Mouse (Mus musculus): ENCODE data around the gene Ldhc. TPM values are rescaled to one million over a fixed set of nuclear protein-coding genes. Genes with fewer than 3 reads are reported as not detected.

Gene Ldhc
- polyA plus RNA-seq, 1 experiment from 2014 or later = not detected

DNA sequence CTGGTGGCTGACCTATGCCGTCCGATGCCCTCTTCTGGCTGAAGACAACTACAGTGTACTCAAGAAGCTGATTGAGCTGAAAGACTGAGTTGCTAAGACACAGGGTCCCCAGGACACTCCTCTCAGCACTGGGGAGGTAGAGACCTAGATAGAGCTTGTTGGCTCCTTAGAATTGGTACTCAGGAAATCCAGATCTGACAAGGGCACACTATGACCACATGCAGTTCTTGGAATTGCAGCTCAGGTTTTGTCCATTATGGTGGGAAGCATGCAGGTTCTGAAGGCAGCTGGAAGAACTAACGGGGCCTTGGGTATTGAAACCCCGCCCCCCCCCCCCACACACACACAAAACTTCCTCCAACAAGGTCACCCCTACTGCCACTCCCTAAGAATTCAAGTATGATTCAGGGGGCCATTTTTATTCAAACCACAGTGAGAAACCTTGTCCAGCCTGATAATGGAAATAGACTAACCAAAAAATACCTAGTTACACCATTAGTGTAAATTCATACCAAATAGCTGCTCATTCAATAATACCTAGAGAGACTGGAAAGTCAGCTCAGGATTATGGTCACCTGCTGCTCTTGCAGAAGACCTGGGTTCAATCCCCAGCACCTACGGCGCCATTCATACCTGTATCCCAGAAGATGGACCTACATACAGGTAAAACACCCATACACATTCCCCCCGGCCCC lies 5.0 kb upstream of the Ldhc start:
- H3K4me3 ChIP-seq (ENCODE audit: low read depth, low read length) = no peak overlapping the region
- WGBS = 69% methylated on average over 7 of the region's 7 CpGs
- no peaks in the 10 kb centered on the region for H3K27me3 ChIP-seq (ENCODE audit: control insufficient read depth, insufficient read depth, low read length)
- ATAC-seq (replicated peaks; ENCODE audit: insufficient number of reproducible peaks, low FRiP score, low TSS enrichment, low read depth) (no peak), DNase-seq (ENCODE audit: low spot score) (no peak)
- H3K9me3 ChIP-seq (replicated peaks; ENCODE audit: control insufficient read depth, low read length) = no peaks in the 10 kb centered on the region
- no peak overlapping the region for H3K4me2 ChIP-seq (ENCODE audit: low read depth, low read length)
- H3K9ac ChIP-seq (replicated peaks; ENCODE audit: low read length) = no peak overlapping the region
- H3K4me1 ChIP-seq (ENCODE audit: control insufficient read depth, insufficient read depth, low read length) = no peaks in the 10 kb centered on the region
- no peak overlapping the region for H3K27ac ChIP-seq (replicated peaks; ENCODE audit: low read depth, low read length)
- peaks cover 4% of the 10 kb centered on the region for H3K36me3 ChIP-seq (replicated peaks; ENCODE audit: control insufficient read depth, insufficient read depth, low read depth, low read length)

DNA sequence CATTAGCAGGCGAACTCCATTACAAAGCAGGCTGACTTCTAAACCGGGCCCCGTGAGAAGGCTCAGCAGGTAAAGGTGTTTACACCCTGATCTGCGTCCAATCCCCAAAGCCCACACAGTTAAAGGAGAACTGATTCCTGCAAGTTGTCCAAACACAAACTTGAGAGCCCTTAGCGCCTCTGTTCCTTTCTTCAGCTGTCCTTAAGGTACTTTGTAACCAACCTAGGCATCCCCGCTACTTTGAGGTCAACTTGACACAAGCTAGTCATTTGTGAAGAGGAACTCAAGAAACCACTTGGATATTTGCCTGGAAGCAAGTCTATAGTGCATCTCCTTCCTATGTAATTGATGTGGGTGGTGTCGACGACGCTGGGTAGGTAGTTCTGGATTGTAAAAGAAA lies 3.6 kb upstream of the Ldhc start:
- DNase-seq (ENCODE audit: low spot score) (no peak), ATAC-seq (replicated peaks; ENCODE audit: insufficient number of reproducible peaks, low FRiP score, low TSS enrichment, low read depth) (no peak)
- Histone ChIP-seq H3K4me2 (ENCODE audit: low read depth, low read length) (no peak overlapping the region), H3K36me3 (replicated peaks; ENCODE audit: control insufficient read depth, insufficient read depth, low read depth, low read length) (no peaks in the 10 kb centered on the region; the same call in 1 of the 2 replicates), H3K27ac (replicated peaks; ENCODE audit: low read depth, low read length) (no peak overlapping the region), H3K4me1 (ENCODE audit: control insufficient read depth, insufficient read depth, low read length) (no peaks in the 10 kb centered on the region), H3K27me3 (ENCODE audit: control insufficient read depth, insufficient read depth, low read length) (no peaks in the 10 kb centered on the region), H3K4me3 (ENCODE audit: low read depth, low read length) (no peak overlapping the region), H3K9me3 (replicated peaks; ENCODE audit: control insufficient read depth, low read length) (no peaks in the 10 kb centered on the region), H3K9ac (replicated peaks; ENCODE audit: low read length) (no peak overlapping the region)
- WGBS = 77% methylated on average over 9 of the region's 9 CpGs

- H3K27ac ChIP-seq (replicated peaks; ENCODE audit: low read depth, low read length) = no peak overlapping the region
- no peaks in the 10 kb centered on the region; the same call in 1 of the 2 replicates for H3K36me3 ChIP-seq (replicated peaks; ENCODE audit: control insufficient read depth, insufficient read depth, low read depth, low read length)
- WGBS = 67% methylated on average over 6 of the region's 6 CpGs
- no peaks in the 10 kb centered on the region for H3K4me1 ChIP-seq (ENCODE audit: control insufficient read depth, insufficient read depth, low read length)
- DNase-seq (ENCODE audit: low spot score) (no peak), ATAC-seq (replicated peaks; ENCODE audit: insufficient number of reproducible peaks, low FRiP score, low TSS enrichment, low read depth) (no peak)
- no peaks in the 10 kb centered on the region for H3K27me3 ChIP-seq (ENCODE audit: control insufficient read depth, insufficient read depth, low read length)
- no peak overlapping the region for H3K9ac ChIP-seq (replicated peaks; ENCODE audit: low read length)
- no peaks in the 10 kb centered on the region for H3K9me3 ChIP-seq (replicated peaks; ENCODE audit: control insufficient read depth, low read length)
- no peak overlapping the region for H3K4me3 ChIP-seq (ENCODE audit: low read depth, low read length)
- H3K4me2 ChIP-seq (ENCODE audit: low read depth, low read length) = no peak overlapping the region
Measured at GRCm38 (mm10) chr7:46859031-46859430, 2.0 kb upstream of the Ldhc start.

- no peak overlapping the region for H3K9ac ChIP-seq (replicated peaks; ENCODE audit: low read length)
- no peak overlapping the region for H3K4me2 ChIP-seq (ENCODE audit: low read depth, low read length)
- no peaks in the 10 kb centered on the region for H3K9me3 ChIP-seq (replicated peaks; ENCODE audit: control insufficient read depth, low read length)
- no peaks in the 10 kb centered on the region for H3K27me3 ChIP-seq (ENCODE audit: control insufficient read depth, insufficient read depth, low read length)
- H3K36me3 ChIP-seq (replicated peaks; ENCODE audit: control insufficient read depth, insufficient read depth, low read depth, low read length) = no peaks in the 10 kb centered on the region
- H3K4me1 ChIP-seq (ENCODE audit: control insufficient read depth, insufficient read depth, low read length) = no peaks in the 10 kb centered on the region
- 76% methylated on average over 4 of the region's 4 CpGs for WGBS
- no peak for DNase-seq (ENCODE audit: low spot score)
- no peak overlapping the region for H3K27ac ChIP-seq (replicated peaks; ENCODE audit: low read depth, low read length)
- no peak overlapping the region for H3K4me3 ChIP-seq (ENCODE audit: low read depth, low read length)
- ATAC-seq (replicated peaks; ENCODE audit: insufficient number of reproducible peaks, low FRiP score, low TSS enrichment, low read depth) = no peak
Measured at GRCm38 (mm10) chr7:46871988-46872387, 11.0 kb downstream of the Ldhc start.

- no peaks in the 10 kb centered on the region for H3K36me3 ChIP-seq (replicated peaks; ENCODE audit: control insufficient read depth, insufficient read depth, low read depth, low read length)
- no peaks in the 10 kb centered on the region for H3K4me1 ChIP-seq (ENCODE audit: control insufficient read depth, insufficient read depth, low read length)
- ATAC-seq (replicated peaks; ENCODE audit: insufficient number of reproducible peaks, low FRiP score, low TSS enrichment, low read depth) (no peak), DNase-seq (ENCODE audit: low spot score) (no peak)
- no peaks in the 10 kb centered on the region for H3K27me3 ChIP-seq (ENCODE audit: control insufficient read depth, insufficient read depth, low read length)
- no peak overlapping the region for H3K27ac ChIP-seq (replicated peaks; ENCODE audit: low read depth, low read length)
- H3K9me3 ChIP-seq (replicated peaks; ENCODE audit: control insufficient read depth, low read length) = no peaks in the 10 kb centered on the region
- H3K4me2 ChIP-seq (ENCODE audit: low read depth, low read length) = no peak overlapping the region
- no peak overlapping the region for H3K4me3 ChIP-seq (ENCODE audit: low read depth, low read length)
- H3K9ac ChIP-seq (replicated peaks; ENCODE audit: low read length) = no peak overlapping the region
- whole genome bisulfite sequencing = 62% methylated on average over 4 of the region's 4 CpGs
Measured at GRCm38 (mm10) chr7:46876841-46877240, 15.8 kb downstream of the Ldhc start.

- DNase-seq (ENCODE audit: low spot score) = no peak
- 80% methylated on average over 6 of the region's 6 CpGs for WGBS
- no peak overlapping the region for H3K4me3 ChIP-seq (ENCODE audit: low read depth, low read length)
- H3K4me1 ChIP-seq (ENCODE audit: control insufficient read depth, insufficient read depth, low read length) = no peaks in the 10 kb centered on the region
- no peaks in the 10 kb centered on the region for H3K36me3 ChIP-seq (replicated peaks; ENCODE audit: control insufficient read depth, insufficient read depth, low read depth, low read length)
- no peak overlapping the region for H3K4me2 ChIP-seq (ENCODE audit: low read depth, low read length)
- no peak overlapping the region for H3K9ac ChIP-seq (replicated peaks; ENCODE audit: low read length)
- no peaks in the 10 kb centered on the region for H3K27me3 ChIP-seq (ENCODE audit: control insufficient read depth, insufficient read depth, low read length)
- H3K9me3 ChIP-seq (replicated peaks; ENCODE audit: control insufficient read depth, low read length) = no peaks in the 10 kb centered on the region
- ATAC-seq (replicated peaks; ENCODE audit: insufficient number of reproducible peaks, low FRiP score, low TSS enrichment, low read depth) = no peak
- H3K27ac ChIP-seq (replicated peaks; ENCODE audit: low read depth, low read length) = no peak overlapping the region
Measured at GRCm38 (mm10) chr7:46877255-46877654, 16.3 kb downstream of the Ldhc start.

- ATAC-seq (replicated peaks; ENCODE audit: insufficient number of reproducible peaks, low FRiP score, low TSS enrichment, low read depth) = no peak
- Histone ChIP-seq H3K9ac (replicated peaks; ENCODE audit: low read length) (no peak overlapping the region), H3K36me3 (replicated peaks; ENCODE audit: control insufficient read depth, insufficient read depth, low read depth, low read length) (no peaks in the 10 kb centered on the region), H3K4me1 (ENCODE audit: control insufficient read depth, insufficient read depth, low read length) (no peaks in the 10 kb centered on the region), H3K27ac (replicated peaks; ENCODE audit: low read depth, low read length) (no peak overlapping the region), H3K9me3 (replicated peaks; ENCODE audit: control insufficient read depth, low read length) (no peaks in the 10 kb centered on the region), H3K4me3 (ENCODE audit: low read depth, low read length) (no peak overlapping the region), H3K4me2 (ENCODE audit: low read depth, low read length) (no peak overlapping the region), H3K27me3 (ENCODE audit: control insufficient read depth, insufficient read depth, low read length) (no peaks in the 10 kb centered on the region)
- DNase-seq (ENCODE audit: low spot score) = no peak
- WGBS = 94% methylated on average over 5 of the region's 5 CpGs
Measured at GRCm38 (mm10) chr7:46879851-46880250, 18.8 kb downstream of the Ldhc start.

DNA sequence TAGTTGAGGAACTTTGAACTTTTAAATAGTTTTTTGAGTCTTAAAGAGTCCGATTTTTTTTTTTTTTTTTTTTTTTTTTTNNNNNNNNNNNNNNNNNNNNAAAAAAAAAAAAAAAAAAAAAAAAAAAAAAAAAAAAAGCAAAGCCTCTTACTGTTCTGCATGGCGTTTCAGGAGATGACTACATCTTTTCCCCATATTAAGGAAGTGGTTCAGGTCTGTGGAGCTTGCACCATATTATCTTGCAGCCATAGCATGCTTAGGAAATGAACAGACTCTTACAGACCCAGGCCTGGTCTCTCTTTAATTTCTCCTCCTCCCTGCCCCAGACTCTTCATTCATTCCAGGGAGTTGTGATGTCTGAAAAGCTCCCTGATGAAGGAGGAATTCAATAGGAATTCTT lies 20.0 kb downstream of the Ldhc start:
- no peak for DNase-seq (ENCODE audit: low spot score)
- no peaks in the 10 kb centered on the region for H3K36me3 ChIP-seq (replicated peaks; ENCODE audit: control insufficient read depth, insufficient read depth, low read depth, low read length)
- ATAC-seq (replicated peaks; ENCODE audit: insufficient number of reproducible peaks, low FRiP score, low TSS enrichment, low read depth) = no peak
- no peaks in the 10 kb centered on the region for H3K27me3 ChIP-seq (ENCODE audit: control insufficient read depth, insufficient read depth, low read length)
- H3K4me2 ChIP-seq (ENCODE audit: low read depth, low read length) = no peak overlapping the region
- H3K4me3 ChIP-seq (ENCODE audit: low read depth, low read length) = no peak overlapping the region
- WGBS = 78% methylated on average over 2 of the region's 2 CpGs
- no peaks in the 10 kb centered on the region for H3K9me3 ChIP-seq (replicated peaks; ENCODE audit: control insufficient read depth, low read length)
- no peaks in the 10 kb centered on the region for H3K4me1 ChIP-seq (ENCODE audit: control insufficient read depth, insufficient read depth, low read length)
- H3K9ac ChIP-seq (replicated peaks; ENCODE audit: low read length) = no peak overlapping the region
- no peak overlapping the region for H3K27ac ChIP-seq (replicated peaks; ENCODE audit: low read depth, low read length)

All from embryonic facial prominence, embryonic 11.5 days (tissue).